Mouse (Mus musculus): ENCODE results near the gene Clasrp.

DNA sequence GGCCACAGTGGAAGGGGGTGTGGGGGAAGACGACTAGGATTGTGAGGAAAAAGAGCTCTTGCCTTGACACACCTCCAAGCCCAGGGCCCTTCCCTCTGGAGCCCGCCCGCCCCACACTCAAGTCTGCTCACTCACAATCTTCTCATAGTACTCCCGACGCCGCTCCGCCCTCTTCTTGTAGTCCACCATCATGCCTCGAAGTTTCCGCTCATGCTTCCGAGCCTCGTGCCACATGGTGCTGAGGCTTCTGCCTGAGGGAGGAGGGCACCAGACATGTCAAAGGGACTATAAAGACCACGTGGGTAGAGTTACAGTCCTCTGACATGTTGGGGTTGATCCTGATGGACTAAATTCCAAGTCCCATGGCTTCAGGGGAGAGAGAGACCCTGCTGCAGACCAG lies 1.2 kb downstream of the Clasrp start:
- TF ChIP-seq CTCF (IDR thresholded peaks at IDR 0.05; ENCODE audit: low read depth) (no peak), EP300 (optimal IDR thresholded peaks at IDR 0.05) (no peak)
